Mouse (Mus musculus): ENCODE data around the gene Fignl1.

GRCm38 (mm10) chr11:11832755-11833084 lies 24.0 kb upstream of the Fignl1 start:
- no peak for TF ChIP-seq EP300 (IDR thresholded peaks at IDR 0.05; ENCODE audit: insufficient read depth, low read depth, low read length)
- TF ChIP-seq CTCF (IDR thresholded peaks at IDR 0.05): no peak
